Mouse (Mus musculus) urinary bladder, postnatal 10 days (tissue): ENCODE results near the gene Cnpy1.

ENCODE experiments used
- DNase-seq: peaks from one replicate; pipeline ENCODE4 v3.0.0; 2022; ENCODE audit warnings: low spot score

The Cnpy1 gene

GRCm38 (mm10) chr5:28165358-28166255 is 80.0 kb downstream of the Cnpy1 start, which contains the start of gene En2:
Gene En2 (plus strand): TSS chr5:28165694.
- no peak for DNase-seq

- no peak for DNase-seq
Measured at GRCm38 (mm10) chr5:28163926-28164325, 81.7 kb downstream of the Cnpy1 start.

GRCm38 (mm10) chr5:28161938-28162402 is 83.6 kb downstream of the Cnpy1 start:
- no peak for DNase-seq

GRCm38 (mm10) chr5:28161383-28161937 is 84.1 kb downstream of the Cnpy1 start:
- DNase-seq, result no peak

- DNase-seq, result no peak
Measured at GRCm38 (mm10) chr5:28159891-28160470, 85.6 kb downstream of the Cnpy1 start.

GRCm38 (mm10) chr5:28159072-28159458 is 86.5 kb downstream of the Cnpy1 start:
- DNase-seq, result no peak

GRCm38 (mm10) chr5:28158308-28159071 is 87.1 kb downstream of the Cnpy1 start:
- DNase-seq, result no peak

GRCm38 (mm10) chr5:28157781-28158180 is 87.8 kb downstream of the Cnpy1 start:
- DNase-seq, result no peak

- DNase-seq, result no peak
Measured at GRCm38 (mm10) chr5:28157044-28157730, 88.4 kb downstream of the Cnpy1 start.
